Mouse (Mus musculus): ENCODE data around the gene En1.

- TF ChIP-seq POLR2A (IDR thresholded peaks at IDR 0.05; ENCODE audit: low read depth, low read length) (no peak), CTCF (IDR thresholded peaks at IDR 0.05; ENCODE audit: borderline replicate concordance, insufficient read depth, low read length) (no peak)
These were observed 19.2 kb downstream of the En1 start for GRCm38 (mm10) chr1:120621383-120621782.

Measured in embryonic fibroblast, embryonic 13.5 days (primary cell).